Mouse (Mus musculus) liver, embryonic 14.5 days (tissue): ENCODE data around the gene Jdp2. TPM values are rescaled to one million over a fixed set of nuclear protein-coding genes. Genes with fewer than 3 reads are reported as not detected.

Experiments used
- ATAC-seq: fragments of 200-750 bp; cut with Nextera tagmentation; 2 replicates; pipeline ENCODE4 v1.8.0; 2017; ENCODE audit warnings: moderate number of reproducible peaks, mild to moderate bottlenecking, moderate library complexity; ENCODE audit not compliant: insufficient read depth
- DNase-seq, 3 experiments: peaks; one replicate each; pipeline ENCODE4 v3.0.0-alpha.2; 2012 to 2013; ENCODE audit warnings: low read depth in 3 of 3, low spot score in 3 of 3
- H3K27ac ChIP-seq: fragments of 300-500 bp; sonication (generic); 2 replicates; pipeline ENCODE4 v1.5.1; 2014; ENCODE audit warnings: moderate library complexity, mild to moderate bottlenecking, control low read depth, inconsistent platforms
- H3K27me3 ChIP-seq: fragments of 300-500 bp; sonication (generic); 2 replicates; pipeline ENCODE4 v1.6.1; 2014; ENCODE audit warnings: mild to moderate bottlenecking, low read length, moderate library complexity; ENCODE audit not compliant: control insufficient read depth, insufficient read depth
- H3K36me3 ChIP-seq: fragments of 300-500 bp; sonication (generic); replicated peaks from 2 replicates; pipeline ENCODE4 v1.6.1; 2014; ENCODE audit warnings: low read depth; ENCODE audit not compliant: control insufficient read depth, insufficient read depth
- H3K4me1 ChIP-seq, 2 experiments: fragments of 200-500 bp in 1 of 2; fragments of 300-500 bp in 1 of 2; sonication (generic) in 1 of 2; replicated peaks; 2 replicates each; pipeline ENCODE4 v1.6.1; 2012 to 2014; ENCODE audit warnings: antibody characterized with exemption in 1 of 2, inconsistent platforms in 1 of 2, low read length in 1 of 2; ENCODE audit not compliant: control insufficient read depth in 2 of 2, insufficient read depth in 2 of 2
- H3K4me2 ChIP-seq: fragments of 300-500 bp; sonication (generic); 2 replicates; pipeline ENCODE4 v1.6.1; 2014; ENCODE audit warnings: low read depth, mild to moderate bottlenecking, control low read depth, moderate library complexity
- H3K4me3 ChIP-seq, 2 experiments: fragments of 200-500 bp in 1 of 2; fragments of 300-500 bp in 1 of 2; sonication (generic) in 1 of 2; 2 replicates each; pipeline ENCODE4 v1.5.1; 2012 to 2014; ENCODE audit warnings: low read depth in 2 of 2, low read length in 2 of 2, mild to moderate bottlenecking in 2 of 2, control low read depth in 1 of 2, inconsistent platforms in 1 of 2, moderate library complexity in 1 of 2; ENCODE audit not compliant: insufficient read depth in 1 of 2
- H3K9ac ChIP-seq: fragments of 300-500 bp; sonication (generic); replicated peaks from 2 replicates; pipeline ENCODE4 v1.6.1; 2014; ENCODE audit warnings: mild to moderate bottlenecking, control low read depth, moderate library complexity
- H3K9me3 ChIP-seq: fragments of 300-500 bp; sonication (generic); 2 replicates; pipeline ENCODE4 v1.6.1; 2016; ENCODE audit warnings: low read length, mixed read lengths; ENCODE audit not compliant: control insufficient read depth
- CTCF ChIP-seq: IDR thresholded peaks from 2 replicates; pipeline ENCODE4 v1.5.1; 2016; ENCODE audit warnings: antibody characterized with exemption, low read depth, control low read depth
- EP300 ChIP-seq: IDR thresholded peaks from 2 replicates; pipeline ENCODE4 v1.6.1; 2016; ENCODE audit warnings: antibody characterized with exemption, low read depth
- WGBS: fragments of 180-500 bp; shearing (Covaris S2); extraction: QIAGEN DNeasy Blood & Tissue Kit; methylation state at CpG from one replicate; pipeline ENCODE4 v1.1.7; 2014; ENCODE audit not compliant: insufficient replicate concordance; 5-methylcytosine and 5-hydroxymethylcytosine counted together
- polyA plus RNA-seq, 2 experiments: library from polyadenylated mRNA; depleted of rRNA in 1 of 2; stranded (reverse) in 1 of 2; unstranded in 1 of 2; fragments of >200 nt; fragmentation: Nextera tagmentation in 1 of 2; extraction: Ambion mirVana in 1 of 2; gene quantifications; 2 replicates each; pipeline versions ENCODE4 v1.2.1 to v1.2.3; 2012 to 2014

Jdp2 gene
- polyA plus RNA-seq, 2 experiments, result 0.18 to 2.1 TPM

DNA sequence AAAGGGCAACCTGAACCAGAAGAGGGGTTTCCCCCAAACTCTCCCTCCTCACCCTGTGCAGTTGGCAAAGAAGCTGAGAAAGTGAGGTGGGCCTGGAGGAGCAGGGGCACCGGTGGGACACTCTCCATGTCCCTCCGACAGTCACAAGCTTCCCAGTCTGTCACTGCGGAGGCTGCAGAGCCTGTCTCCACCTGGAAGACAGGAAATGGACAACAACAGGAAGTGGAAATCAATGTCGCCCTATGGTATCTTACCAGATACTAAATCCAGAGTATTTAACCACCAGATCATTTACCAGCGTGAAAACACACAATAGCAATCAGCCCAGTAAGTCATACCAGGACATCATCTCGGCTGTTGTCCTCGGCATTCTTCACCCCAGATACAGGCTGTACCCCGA lies 67.3 kb downstream of the Jdp2 start:
- H3K9me3 ChIP-seq, result no peaks in the 10 kb centered on the region
- H3K9ac ChIP-seq, result no peak overlapping the region
- ATAC-seq (no peak), DNase-seq (no peak)
- no peaks in the 10 kb centered on the region for H3K36me3 ChIP-seq
- no peak overlapping the region for H3K4me3 ChIP-seq
- no peak overlapping the region for H3K27ac ChIP-seq
- WGBS, result 58% methylated on average over 8 of the region's 8 CpGs
- H3K4me2 ChIP-seq, result no peak overlapping the region
- H3K27me3 ChIP-seq, result no peaks in the 10 kb centered on the region
- TF ChIP-seq CTCF (no peak), EP300 (no peak)
- no peaks in the 10 kb centered on the region for H3K4me1 ChIP-seq

DNA sequence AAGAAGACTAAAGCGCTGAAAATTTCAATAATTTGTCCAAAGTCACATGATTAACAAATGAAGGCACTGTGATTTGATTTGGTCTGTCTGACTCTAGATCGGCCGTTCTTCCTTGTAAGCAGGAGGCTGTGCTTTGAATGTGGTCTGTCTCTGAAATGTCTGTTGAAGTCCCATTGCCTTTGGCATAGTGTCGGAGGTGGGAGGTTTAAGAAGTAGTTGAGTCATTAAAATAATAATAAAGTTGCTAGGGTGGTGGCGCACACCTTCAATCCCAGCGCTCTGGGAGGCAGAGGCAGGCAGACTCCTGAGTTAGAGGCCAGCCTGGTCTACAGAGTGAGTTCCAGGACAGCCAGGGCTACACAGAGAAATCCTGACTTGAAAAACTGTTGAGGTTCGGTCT lies 68.2 kb downstream of the Jdp2 start:
- H3K9me3 ChIP-seq, result no peaks in the 10 kb centered on the region
- H3K4me1 ChIP-seq, result no peaks in the 10 kb centered on the region
- H3K36me3 ChIP-seq, result no peaks in the 10 kb centered on the region
- no peak overlapping the region for H3K4me2 ChIP-seq
- DNase-seq (no peak), ATAC-seq (no peak)
- TF ChIP-seq EP300 (no peak), CTCF (no peak)
- H3K27ac ChIP-seq, result no peak overlapping the region
- H3K9ac ChIP-seq, result no peak overlapping the region
- WGBS, result 70% methylated on average over 7 of the region's 7 CpGs
- H3K27me3 ChIP-seq, result no peaks in the 10 kb centered on the region
- no peak overlapping the region for H3K4me3 ChIP-seq

GRCm38 (mm10) chr12:85668696-85669095 lies 69.9 kb downstream of the Jdp2 start:
- 53% methylated on average over 3 of the region's 3 CpGs for WGBS
- Histone ChIP-seq H3K27ac (no peak overlapping the region), H3K36me3 (no peaks in the 10 kb centered on the region), H3K4me2 (no peak overlapping the region), H3K4me1 (no peaks in the 10 kb centered on the region), H3K4me3 (no peak overlapping the region), H3K27me3 (no peaks in the 10 kb centered on the region), H3K9ac (no peak overlapping the region), H3K9me3 (no peaks in the 10 kb centered on the region)
- DNase-seq, result no peak
- no peak for TF ChIP-seq EP300
- no peak for TF ChIP-seq CTCF
- ATAC-seq, result no peak

DNA sequence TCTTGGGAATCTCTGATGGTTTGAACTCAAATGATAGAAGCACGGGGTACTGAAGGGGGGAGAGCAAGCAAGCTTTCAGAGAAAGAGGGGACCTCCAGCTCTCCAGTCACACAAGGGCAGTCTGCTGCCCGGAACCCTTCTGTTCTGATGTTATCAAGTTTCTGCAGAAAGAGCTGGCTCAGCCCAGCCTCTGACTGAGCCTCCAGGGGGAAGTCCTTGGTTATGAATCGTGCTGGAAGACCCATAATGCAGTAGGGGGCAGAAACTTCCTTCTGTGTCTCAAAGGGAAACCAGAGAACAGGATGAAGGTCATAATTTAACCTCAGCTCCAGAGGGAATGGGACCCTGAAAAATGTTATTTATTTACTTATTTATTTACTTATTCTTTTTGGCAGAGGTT lies 71.3 kb downstream of the Jdp2 start:
- Histone ChIP-seq H3K4me1 (no peaks in the 10 kb centered on the region), H3K9me3 (no peaks in the 10 kb centered on the region)
- 6% methylated on average over 3 of the region's 3 CpGs for WGBS

GRCm38 (mm10) chr12:85673914-85674313 lies 75.1 kb downstream of the Jdp2 start:
- H3K9ac ChIP-seq, result no peak overlapping the region

More for the DNA sequence above, 71.3 kb downstream of the Jdp2 start:
- TF ChIP-seq EP300, result no peak
- no peak for TF ChIP-seq CTCF
- Histone ChIP-seq H3K27me3 (no peaks in the 10 kb centered on the region), H3K4me3 (no peak overlapping the region), H3K9ac (no peak overlapping the region), H3K4me2 (no peak overlapping the region), H3K36me3 (no peaks in the 10 kb centered on the region), H3K27ac (no peak overlapping the region)
- DNase-seq (no peak), ATAC-seq (no peak)

More at GRCm38 (mm10) chr12:85673914-85674313, 75.1 kb downstream of the Jdp2 start:
- H3K27me3 ChIP-seq, result no peaks in the 10 kb centered on the region
- no peaks in the 10 kb centered on the region for H3K36me3 ChIP-seq
- no peak overlapping the region for H3K4me3 ChIP-seq
- no peaks in the 10 kb centered on the region for H3K9me3 ChIP-seq
- no peak for DNase-seq
- no peak for ATAC-seq
- TF ChIP-seq CTCF, result no peak
- no peak for TF ChIP-seq EP300
- H3K4me1 ChIP-seq, result no peaks in the 10 kb centered on the region
- H3K27ac ChIP-seq, result no peak overlapping the region
- WGBS, result 48% methylated on average over 8 of the region's 8 CpGs
- no peak overlapping the region for H3K4me2 ChIP-seq
